In the genomic region with DNA sequence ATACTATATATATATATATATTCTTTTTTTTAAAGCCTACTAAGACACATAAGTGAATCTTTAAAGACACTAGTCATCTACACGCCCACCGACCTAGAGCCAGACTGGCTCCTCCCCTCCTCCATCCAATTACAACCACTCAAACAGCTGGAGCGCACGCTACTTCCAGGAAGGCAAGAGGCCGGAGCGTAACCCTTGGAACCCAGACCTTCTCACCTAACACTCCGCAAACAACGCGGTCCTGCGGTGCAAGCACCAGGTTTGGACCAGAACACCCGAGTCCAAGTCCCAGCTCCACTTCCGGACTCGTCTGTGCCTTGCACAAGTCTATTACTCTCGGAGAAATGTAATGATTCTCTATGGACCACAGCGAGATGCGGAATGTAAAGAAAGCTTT, we compare ENCODE assay signal across 9 mouse cellular contexts. TPM values are rescaled to one million over a fixed set of nuclear protein-coding genes. Genes with fewer than 3 reads are reported as not detected.
DNase-seq lines count a peak whose midpoint lies in the region; ATAC-seq lines count a peak whose summit lies in the region.
"Had no signal": no experiment of that assay in that cellular context is flagged by ENCODE, and none has a peak within 500 bp of the region (broad histone marks: within the 10 kb centered on the region; RNA-seq: fewer than 3 reads in every experiment).

No protein-coding gene starts in this region.

- no peaks in the 10 kb centered on the region for H3K36me3 ChIP-seq in forebrain, embryonic 13.5 days (ENCODE audit: poor library complexity, severe bottlenecking)
- H3K36me3 ChIP-seq in liver, embryonic 13.5 days: 0 out of 2 replicates have a peak, but pooled peaks cover 7% of the 10 kb centered on the region
- H3K36me3 ChIP-seq in neural tube, embryonic 14.5 days (ENCODE audit: control insufficient read depth, insufficient read depth, low read length): no peaks in the 10 kb centered on the region

- H3K4me3 ChIP-seq in forebrain, embryonic 13.5 days: peak overlapping the region; percentile 80
- H3K4me3 ChIP-seq in liver, embryonic 13.5 days (replicated peaks): peak overlapping the region; percentile 85
- H3K4me3 ChIP-seq in neural tube, embryonic 14.5 days (ENCODE audit: low read depth, low read length): peak overlapping the region; percentile 87

- ATAC-seq in forebrain, embryonic 13.5 days: peak; percentile 12
- ATAC-seq in liver, embryonic 13.5 days (ENCODE audit: low read depth): no peak
- peak; percentile 18 for ATAC-seq in neural tube, embryonic 14.5 days (ENCODE audit: low read depth)

- H3K9ac ChIP-seq in forebrain, embryonic 13.5 days: peak overlapping the region; percentile 81
- H3K9ac ChIP-seq in liver, embryonic 13.5 days: peak overlapping the region; percentile 82
- peak overlapping the region; percentile 74 for H3K9ac ChIP-seq in neural tube, embryonic 14.5 days (replicated peaks; ENCODE audit: low read depth, low read length)

- WGBS in forebrain, embryonic 13.5 days: under 1% methylated on average over 16 of the region's 16 CpGs
- WGBS in liver, embryonic 13.5 days (ENCODE audit: insufficient replicate concordance): under 1% methylated on average over 16 of the region's 16 CpGs
- WGBS in neural tube, embryonic 14.5 days: under 1% methylated on average over 16 of the region's 16 CpGs

- DNase-seq in right cerebral cortex, postnatal 10 days (ENCODE audit: low spot score in 2 of 2): peak; percentile 51 to 65
- no peak for DNase-seq in right cerebral cortex, postnatal 25 days
- DNase-seq in ZHBTc4 (ENCODE audit: low read depth, low spot score): peak; percentile 85
- DNase-seq in induced T-regulatory cell, adult 2 months (ENCODE audit: low read depth): peak; percentile 76
- no peak for DNase-seq in liver, embryonic 13.5 days
- DNase-seq in cerebellum, postnatal 4 days (ENCODE audit: low spot score in 2 of 2): no peak

- no peaks in the 10 kb centered on the region for H3K9me3 ChIP-seq in forebrain, embryonic 13.5 days (replicated peaks)
- H3K9me3 ChIP-seq in liver, embryonic 13.5 days (replicated peaks): no peaks in the 10 kb centered on the region
- no peaks in the 10 kb centered on the region for H3K9me3 ChIP-seq in neural tube, embryonic 14.5 days (ENCODE audit: control insufficient read depth, low read length)

- peaks cover 25% of the 10 kb centered on the region for H3K4me1 ChIP-seq in forebrain, embryonic 13.5 days
- peaks cover 45% of the 10 kb centered on the region for H3K4me1 ChIP-seq in liver, embryonic 13.5 days (replicated peaks)
- H3K4me1 ChIP-seq in neural tube, embryonic 14.5 days (ENCODE audit: control insufficient read depth, insufficient read depth, low read length): peaks cover 8% of the 10 kb centered on the region

- peak overlapping the region; percentile 66 for H3K27ac ChIP-seq in forebrain, embryonic 13.5 days
- H3K27ac ChIP-seq in liver, embryonic 13.5 days: peak overlapping the region; percentile 86
- H3K27ac ChIP-seq in neural tube, embryonic 14.5 days (ENCODE audit: low read depth, low read length): peak overlapping the region; percentile 84

- peaks cover 16% of the 10 kb centered on the region for H3K27me3 ChIP-seq in forebrain, embryonic 13.5 days
- H3K27me3 ChIP-seq in liver, embryonic 13.5 days: peaks cover 37% of the 10 kb centered on the region
- peaks cover 4% of the 10 kb centered on the region; the same call in 1 of the 2 replicates for H3K27me3 ChIP-seq in neural tube, embryonic 14.5 days (ENCODE audit: control insufficient read depth, insufficient read depth, low read length)

- H3K4me2 ChIP-seq in forebrain, embryonic 13.5 days: peak overlapping the region; percentile 100
- peak overlapping the region; percentile 96 for H3K4me2 ChIP-seq in liver, embryonic 13.5 days
- H3K4me2 ChIP-seq in neural tube, embryonic 14.5 days (ENCODE audit: low read depth, low read length): peak overlapping the region; percentile 99

RNA-seq across cellular contexts. Expression of gene Mms19, which starts 0.5 kb away (rescaled TPM):
- 32.6 and 35.2 TPM in 2 replicates for polyA plus RNA-seq in forebrain, embryonic 13.5 days (2015; fragmentation: Nextera tagmentation; extraction: Ambion mirVana)
- polyA plus RNA-seq in liver, embryonic 13.5 days (2015; fragmentation: Nextera tagmentation; extraction: Ambion mirVana): 10.4 and 13.5 TPM in 2 replicates
- polyA plus RNA-seq in neural tube, embryonic 14.5 days (2014; fragmentation: Nextera tagmentation; extraction: Ambion mirVana): 33.7 and 34.8 TPM in 2 replicates

RNA-seq across cellular contexts. Expression of gene Ubtd1, which starts 1.1 kb away (rescaled TPM):
- 5.7 and 5.8 TPM in 2 replicates for polyA plus RNA-seq in forebrain, embryonic 13.5 days (2015; fragmentation: Nextera tagmentation; extraction: Ambion mirVana)
- polyA plus RNA-seq in liver, embryonic 13.5 days (2015; fragmentation: Nextera tagmentation; extraction: Ambion mirVana): 3.3 and 3.9 TPM in 2 replicates
- 8.2 and 9.9 TPM in 2 replicates for polyA plus RNA-seq in neural tube, embryonic 14.5 days (2014; fragmentation: Nextera tagmentation; extraction: Ambion mirVana)

RNA-seq across cellular contexts. Expression of gene Zdhhc16, which starts 47.1 kb away (rescaled TPM):
- 86.5 and 96.5 TPM in 2 replicates for polyA plus RNA-seq in forebrain, embryonic 13.5 days (2015; fragmentation: Nextera tagmentation; extraction: Ambion mirVana)
- polyA plus RNA-seq in liver, embryonic 13.5 days (2015; fragmentation: Nextera tagmentation; extraction: Ambion mirVana): 43.1 and 44.1 TPM in 2 replicates
- 67.7 and 72.7 TPM in 2 replicates for polyA plus RNA-seq in neural tube, embryonic 14.5 days (2014; fragmentation: Nextera tagmentation; extraction: Ambion mirVana)

RNA-seq across cellular contexts. Expression of gene Exosc1, which starts 47.2 kb away (rescaled TPM):
- 83.2 and 86.5 TPM in 2 replicates for polyA plus RNA-seq in forebrain, embryonic 13.5 days (2015; fragmentation: Nextera tagmentation; extraction: Ambion mirVana)
- polyA plus RNA-seq in liver, embryonic 13.5 days (2015; fragmentation: Nextera tagmentation; extraction: Ambion mirVana): 61.6 and 67.2 TPM in 2 replicates
- 60.7 and 69.2 TPM in 2 replicates for polyA plus RNA-seq in neural tube, embryonic 14.5 days (2014; fragmentation: Nextera tagmentation; extraction: Ambion mirVana)

RNA-seq across cellular contexts. Expression of gene Ankrd2, which starts 55.4 kb away (rescaled TPM):
- polyA plus RNA-seq in forebrain, embryonic 13.5 days (2015; fragmentation: Nextera tagmentation; extraction: Ambion mirVana): 0.15 and 0.21 TPM in 2 replicates
- 0.15 and 0.16 TPM in 2 replicates for polyA plus RNA-seq in liver, embryonic 13.5 days (2015; fragmentation: Nextera tagmentation; extraction: Ambion mirVana)
- polyA plus RNA-seq in neural tube, embryonic 14.5 days (2014; fragmentation: Nextera tagmentation; extraction: Ambion mirVana): 0.73 and 0.80 TPM in 2 replicates
- polyA plus RNA-seq: large intestine, adult 2 months had no signal

Comparison
In these comparisons a context has a peak if more than half of its experiments do, and no peak if none do; other contexts are left out.
1. DNase-seq: peak in right cerebral cortex, postnatal 10 days (2 of 2), ZHBTc4 (single experiment) and induced T-regulatory cell, adult 2 months (single experiment); none in right cerebral cortex, postnatal 25 days (single experiment), liver, embryonic 13.5 days (single experiment) and cerebellum, postnatal 4 days (0 of 2).
2. Peak in every context shown above with its lines, with median percentiles within 50 percentile points of each other: H3K27ac ChIP-seq, H3K4me2 ChIP-seq, H3K4me3 ChIP-seq and H3K9ac ChIP-seq.